Mouse (Mus musculus): ENCODE measurements around the gene Setd1a. TPM values are rescaled to one million over a fixed set of nuclear protein-coding genes. Genes with fewer than 3 reads are reported as not detected.

Setd1a gene
- total and polyA plus RNA-seq, 3 experiments: 9.2 to 55.9 TPM; not detected in 1

DNA sequence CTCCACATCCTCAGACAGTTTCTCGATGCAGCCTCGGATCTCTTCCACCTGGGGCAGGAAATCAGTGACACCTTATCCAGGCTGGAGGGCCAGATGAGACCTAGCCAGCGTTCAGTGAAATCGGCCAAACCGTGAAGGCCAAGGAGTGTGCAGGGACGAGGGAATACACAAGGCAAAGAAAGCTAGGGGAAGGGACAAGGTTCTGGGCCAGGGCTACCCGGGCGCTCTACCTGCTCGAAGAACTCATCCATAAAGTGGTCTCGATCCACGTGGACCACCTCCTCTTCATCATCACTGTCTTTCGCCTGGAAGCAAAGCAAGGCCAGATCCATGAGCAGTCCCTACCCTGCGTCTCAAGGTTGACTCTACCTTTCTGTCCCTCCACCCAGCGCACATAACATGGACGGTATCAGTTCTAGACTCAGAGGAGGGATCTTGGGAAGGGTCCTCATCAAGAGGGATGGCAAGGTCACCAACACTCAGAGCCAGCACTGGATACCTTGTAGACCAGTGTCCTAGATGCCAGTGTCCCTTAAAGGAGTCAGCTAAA is 38.7 kb downstream of the Setd1a start:
- TF ChIP-seq MXI1 (IDR thresholded peaks at IDR 0.05; ENCODE audit: low read depth, low read length): no peak
- no peaks in the 10 kb centered on the region for H3K9me3 ChIP-seq (replicated peaks; ENCODE audit: insufficient read depth, low read length)
- no peak overlapping the region for H3K27ac ChIP-seq (ENCODE audit: control insufficient read depth, low read depth, low read length)
- H3K4me3 ChIP-seq (ENCODE audit: control insufficient read depth in 1 of 2, insufficient read depth in 1 of 2, low read depth in 2 of 2, low read length in 2 of 2): no peak overlapping the region
- H3K4me1 ChIP-seq (ENCODE audit: control insufficient read depth in 1 of 2, insufficient read depth in 2 of 2, low read length in 2 of 2): no peaks in the 10 kb centered on the region
- no peak for DNase-seq (ENCODE audit: low read depth, low spot score)
- no peaks in the 10 kb centered on the region for H3K27me3 ChIP-seq (ENCODE audit: control insufficient read depth in 1 of 2, insufficient read depth in 2 of 2, low read length in 2 of 2)
- H3K79me2 ChIP-seq (ENCODE audit: control insufficient read depth, insufficient read depth, low read length, poor library complexity): no peaks in the 10 kb centered on the region
- no peak overlapping the region for H3K9ac ChIP-seq (ENCODE audit: control insufficient read depth, low read depth, low read length, poor library complexity, severe bottlenecking)
- H3K36me3 ChIP-seq (ENCODE audit: control insufficient read depth in 1 of 2, insufficient read depth in 2 of 2, low read length in 2 of 2): no peaks in the 10 kb centered on the region

DNA sequence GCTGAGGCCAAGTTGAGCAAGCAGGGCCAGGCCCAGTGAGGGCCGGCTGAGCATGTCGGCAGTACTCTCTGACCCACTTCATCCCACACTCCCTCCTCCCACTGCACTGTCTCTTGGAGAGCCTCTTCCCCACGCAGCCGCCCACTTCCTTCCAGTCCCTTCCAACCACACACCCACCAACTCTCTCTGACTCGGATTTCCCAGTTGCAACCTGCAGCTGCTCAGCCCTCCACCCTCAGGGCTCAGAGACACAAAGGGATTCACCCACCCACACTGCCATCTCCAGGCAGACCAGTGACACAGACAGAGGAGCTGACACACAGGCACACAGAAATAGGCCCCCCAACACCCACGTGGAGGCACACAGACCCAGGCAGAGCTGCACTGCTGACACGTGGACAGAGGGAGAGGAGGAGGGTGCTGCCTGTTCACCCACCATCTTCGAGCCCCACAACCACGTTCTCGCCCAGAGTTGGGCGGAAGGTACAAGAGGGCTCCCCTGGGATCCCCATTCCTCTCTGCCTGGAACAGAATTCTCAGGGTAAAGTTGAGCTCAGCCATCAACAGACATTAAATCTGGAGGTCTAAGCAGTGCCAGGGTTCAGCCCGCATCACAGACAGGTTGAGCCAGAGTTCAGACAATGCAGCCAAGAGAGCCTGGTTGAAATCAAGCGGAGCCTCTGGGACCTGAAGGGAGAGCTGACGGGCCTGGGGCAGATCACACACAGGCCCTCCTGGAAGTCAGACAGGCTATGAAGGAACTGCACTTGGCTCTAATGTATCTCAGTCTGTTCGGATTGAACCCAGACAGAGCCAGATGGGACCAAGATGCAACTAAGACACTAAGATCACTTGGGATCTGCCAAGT is 39.7 kb downstream of the Setd1a start:
- Histone ChIP-seq H3K27ac (ENCODE audit: control insufficient read depth, low read depth, low read length) (no peak overlapping the region), H3K36me3 (ENCODE audit: control insufficient read depth in 1 of 2, insufficient read depth in 2 of 2, low read length in 2 of 2) (no peaks in the 10 kb centered on the region), H3K4me3 (ENCODE audit: control insufficient read depth in 1 of 2, insufficient read depth in 1 of 2, low read depth in 2 of 2, low read length in 2 of 2) (no peak overlapping the region), H3K27me3 (ENCODE audit: control insufficient read depth in 1 of 2, insufficient read depth in 2 of 2, low read length in 2 of 2) (no peaks in the 10 kb centered on the region), H3K79me2 (ENCODE audit: control insufficient read depth, insufficient read depth, low read length, poor library complexity) (no peaks in the 10 kb centered on the region), H3K4me1 (ENCODE audit: control insufficient read depth in 1 of 2, insufficient read depth in 2 of 2, low read length in 2 of 2) (no peaks in the 10 kb centered on the region), H3K9me3 (replicated peaks; ENCODE audit: insufficient read depth, low read length) (no peaks in the 10 kb centered on the region), H3K9ac (ENCODE audit: control insufficient read depth, low read depth, low read length, poor library complexity, severe bottlenecking) (no peak overlapping the region)
- DNase-seq (ENCODE audit: low read depth, low spot score): peak; percentile 28
- 0 out of 2 replicates have a peak, but pooled peaks have one; percentile 2 for TF ChIP-seq ZC3H11A (IDR thresholded peaks at IDR 0.05; ENCODE audit: low read depth, low read length)
- TF ChIP-seq ZMIZ1 (IDR thresholded peaks at IDR 0.05; ENCODE audit: low read depth, low read length): no peak
- TF ChIP-seq POLR2AphosphoS5 (IDR thresholded peaks at IDR 0.05; ENCODE audit: borderline replicate concordance, low read depth, low read length): no peak
- TF ChIP-seq ZKSCAN1 (IDR thresholded peaks at IDR 0.05; ENCODE audit: low read depth, low read length): no peak
- TF ChIP-seq MAFK (IDR thresholded peaks at IDR 0.05; ENCODE audit: borderline replicate concordance, low read depth, low read length): no peak
- peak; percentile 48 for TF ChIP-seq SMC3 (IDR thresholded peaks at IDR 0.05; ENCODE audit: low read depth, low read length)
- TF ChIP-seq HCFC1 (IDR thresholded peaks at IDR 0.05; ENCODE audit: low read depth, low read length): no peak
- TF ChIP-seq CTCF (IDR thresholded peaks at IDR 0.05 in 2 of 3, conservative IDR thresholded peaks at IDR 0.05 in 1 of 3; ENCODE audit: control insufficient read depth in 1 of 3, insufficient read depth in 1 of 3, low read depth in 2 of 3, low read length in 3 of 3, poor library complexity in 1 of 3, severe bottlenecking in 1 of 3): peak in 2 of 3 experiments; percentile 27 to 45; a peak in 3 of 6 replicates
- 0 out of 2 replicates have a peak, but pooled peaks have one; percentile 32 for TF ChIP-seq MYC (IDR thresholded peaks at IDR 0.05; ENCODE audit: low read depth, low read length)
- no peak for TF ChIP-seq NELFE (IDR thresholded peaks at IDR 0.05; ENCODE audit: low read depth, low read length)
- TF ChIP-seq MAX (IDR thresholded peaks at IDR 0.05; ENCODE audit: low read length): 0 out of 2 replicates have a peak, but pooled peaks have one; percentile 24
- TF ChIP-seq ETS1 (IDR thresholded peaks at IDR 0.05; ENCODE audit: low read depth, low read length): no peak
- TF ChIP-seq MXI1 (IDR thresholded peaks at IDR 0.05; ENCODE audit: low read depth, low read length): 0 out of 2 replicates have a peak, but pooled peaks have one; percentile 23
- no peak for TF ChIP-seq CHD1 (IDR thresholded peaks at IDR 0.05; ENCODE audit: low read depth, low read length)
- no peak for TF ChIP-seq MYB (IDR thresholded peaks at IDR 0.05; ENCODE audit: low read depth, low read length)
- no peak for TF ChIP-seq GATA1 (IDR thresholded peaks at IDR 0.05; ENCODE audit: low read depth, low read length)
- TF ChIP-seq RAD21 (IDR thresholded peaks at IDR 0.05; ENCODE audit: low read depth, low read length): peak; percentile 33
